Mouse (Mus musculus): ENCODE data around the gene Olfr1151. TPM values are rescaled to one million over a fixed set of nuclear protein-coding genes. Genes with fewer than 3 reads are reported as not detected.

Gene Olfr1151
- polyA plus RNA-seq (2012) = 0.02 TPM in 1 of 2 replicates, not detected in the other

- Histone ChIP-seq H3K4me1 (ENCODE audit: control insufficient read depth) (no peaks in the 10 kb centered on the region), H3K27me3 (ENCODE audit: control insufficient read depth) (no peaks in the 10 kb centered on the region), H3K9me3 (ENCODE audit: control insufficient read depth, low read length) (no peaks in the 10 kb centered on the region; the same call in 1 of the 2 replicates), H3K36me3 (ENCODE audit: control insufficient read depth) (no peaks in the 10 kb centered on the region), H3K4me3 (replicated peaks) (no peak within 1 kb of the TSS)
- TF ChIP-seq TAL1 (IDR thresholded peaks at IDR 0.05; ENCODE audit: low read length) (no peak), GATA1 (IDR thresholded peaks at IDR 0.05; ENCODE audit: low read length) (no peak)
Observed at GRCm38 (mm10) chr2:87855562-87855961, at the start of gene Olfr1151. Olfr1151 (plus strand) TSS chr2:87855862.

GRCm38 (mm10) chr2:87809522-87809921 lies 46.1 kb upstream of the Olfr1151 start, which contains the start of gene Olfr1145:
Olfr1145 (plus strand) TSS chr2:87809822.
- no peak for TF ChIP-seq TAL1 (IDR thresholded peaks at IDR 0.05; ENCODE audit: low read length)
- TF ChIP-seq GATA1 (IDR thresholded peaks at IDR 0.05; ENCODE audit: low read length) = no peak
- Histone ChIP-seq H3K27me3 (ENCODE audit: control insufficient read depth) (no peaks in the 10 kb centered on the region), H3K4me1 (ENCODE audit: control insufficient read depth) (no peaks in the 10 kb centered on the region), H3K36me3 (ENCODE audit: control insufficient read depth) (no peaks in the 10 kb centered on the region), H3K4me3 (replicated peaks) (no peak within 1 kb of the TSS), H3K9me3 (ENCODE audit: control insufficient read depth, low read length) (no peaks in the 10 kb centered on the region)

- Histone ChIP-seq H3K9me3 (ENCODE audit: control insufficient read depth, low read length) (no peaks in the 10 kb centered on the region), H3K4me1 (ENCODE audit: control insufficient read depth) (no peaks in the 10 kb centered on the region), H3K36me3 (ENCODE audit: control insufficient read depth) (no peaks in the 10 kb centered on the region), H3K4me3 (replicated peaks) (no peak within 1 kb of the TSS), H3K27me3 (ENCODE audit: control insufficient read depth) (no peaks in the 10 kb centered on the region)
- TF ChIP-seq TAL1 (IDR thresholded peaks at IDR 0.05; ENCODE audit: low read length) (no peak), GATA1 (IDR thresholded peaks at IDR 0.05; ENCODE audit: low read length) (no peak)
Observed at GRCm38 (mm10) chr2:87830233-87830632, 25.4 kb upstream of the Olfr1151 start, which contains the start of gene Olfr1148. Olfr1148 (plus strand) TSS chr2:87830533.

GRCm38 (mm10) chr2:87843693-87844092 lies 12.0 kb upstream of the Olfr1151 start, which contains the start of gene Olfr1150-ps1:
Olfr1150-ps1 (plus strand) TSS chr2:87843993.
- no peak within 1 kb of the TSS for H3K4me3 ChIP-seq (replicated peaks)
- no peaks in the 10 kb centered on the region for H3K36me3 ChIP-seq (ENCODE audit: control insufficient read depth)
- H3K4me1 ChIP-seq (ENCODE audit: control insufficient read depth) = no peaks in the 10 kb centered on the region
- no peak for TF ChIP-seq GATA1 (IDR thresholded peaks at IDR 0.05; ENCODE audit: low read length)
- TF ChIP-seq TAL1 (IDR thresholded peaks at IDR 0.05; ENCODE audit: low read length) = no peak
- no peaks in the 10 kb centered on the region for H3K27me3 ChIP-seq (ENCODE audit: control insufficient read depth)
- no peaks in the 10 kb centered on the region for H3K9me3 ChIP-seq (ENCODE audit: control insufficient read depth, low read length)

GRCm38 (mm10) chr2:87866192-87866591 lies 10.5 kb downstream of the Olfr1151 start, which contains the start of gene Olfr1152:
Olfr1152 (plus strand) TSS chr2:87866492.
- Histone ChIP-seq H3K4me1 (ENCODE audit: control insufficient read depth) (no peaks in the 10 kb centered on the region), H3K36me3 (ENCODE audit: control insufficient read depth) (no peaks in the 10 kb centered on the region), H3K9me3 (ENCODE audit: control insufficient read depth, low read length) (no peaks in the 10 kb centered on the region; the same call in 1 of the 2 replicates), H3K4me3 (replicated peaks) (no peak within 1 kb of the TSS), H3K27me3 (ENCODE audit: control insufficient read depth) (no peaks in the 10 kb centered on the region)
- TF ChIP-seq TAL1 (IDR thresholded peaks at IDR 0.05; ENCODE audit: low read length) = no peak
- no peak for TF ChIP-seq GATA1 (IDR thresholded peaks at IDR 0.05; ENCODE audit: low read length)

- H3K36me3 ChIP-seq (ENCODE audit: control insufficient read depth) = no peaks in the 10 kb centered on the region
- no peaks in the 10 kb centered on the region for H3K4me1 ChIP-seq (ENCODE audit: control insufficient read depth)
- no peaks in the 10 kb centered on the region for H3K27me3 ChIP-seq (ENCODE audit: control insufficient read depth)
- no peaks in the 10 kb centered on the region; the same call in 1 of the 2 replicates for H3K9me3 ChIP-seq (ENCODE audit: control insufficient read depth, low read length)
- no peak within 1 kb of the TSS for H3K4me3 ChIP-seq (replicated peaks)
- no peak for TF ChIP-seq TAL1 (IDR thresholded peaks at IDR 0.05; ENCODE audit: low read length)
- no peak for TF ChIP-seq GATA1 (IDR thresholded peaks at IDR 0.05; ENCODE audit: low read length)
Observed at GRCm38 (mm10) chr2:87894662-87895061, 39.0 kb downstream of the Olfr1151 start, which contains the start of gene Olfr1153. Olfr1153 (plus strand) TSS chr2:87894962.

- Histone ChIP-seq H3K36me3 (ENCODE audit: control insufficient read depth) (no peaks in the 10 kb centered on the region), H3K4me3 (replicated peaks) (no peak within 1 kb of the TSS), H3K4me1 (ENCODE audit: control insufficient read depth) (no peaks in the 10 kb centered on the region), H3K9me3 (ENCODE audit: control insufficient read depth, low read length) (no peaks in the 10 kb centered on the region), H3K27me3 (ENCODE audit: control insufficient read depth) (no peaks in the 10 kb centered on the region)
- TF ChIP-seq GATA1 (IDR thresholded peaks at IDR 0.05; ENCODE audit: low read length) (no peak), TAL1 (IDR thresholded peaks at IDR 0.05; ENCODE audit: low read length) (no peak)
Observed at GRCm38 (mm10) chr2:87905066-87905465, 49.4 kb downstream of the Olfr1151 start, which contains the start of gene Olfr1154. Olfr1154 (minus strand) TSS chr2:87905166.

Other genes with a start within 250 kb of the Olfr1151 start
- gene Olfr1130, start 249.7 kb upstream of the Olfr1151 start, polyA plus RNA-seq (2012) = not detected in 2 replicates
- gene Olfr1131, start 228.8 kb upstream of the Olfr1151 start, polyA plus RNA-seq (2012) = not detected in 2 replicates
- not detected in 2 replicates for gene Olfr1132, start 218.3 kb upstream of the Olfr1151 start, polyA plus RNA-seq (2012)
- not detected in 2 replicates for gene Olfr1133, start 208.5 kb upstream of the Olfr1151 start, polyA plus RNA-seq (2012)
- gene Olfr1134, start 197.4 kb upstream of the Olfr1151 start, polyA plus RNA-seq (2012) = not detected in 2 replicates
- not detected in 2 replicates for gene Olfr1135, start 182.2 kb upstream of the Olfr1151 start, polyA plus RNA-seq (2012)
- not detected in 2 replicates for gene Olfr1136, start 161.9 kb upstream of the Olfr1151 start, polyA plus RNA-seq (2012)
- not detected in 2 replicates for gene Olfr1137, start 142.7 kb upstream of the Olfr1151 start, polyA plus RNA-seq (2012)
- gene Olfr1138, start 115.9 kb upstream of the Olfr1151 start, polyA plus RNA-seq (2012) = not detected in 2 replicates
- not detected in 2 replicates for gene Olfr1140, start 112.1 kb upstream of the Olfr1151 start, polyA plus RNA-seq (2012)
- not detected in 2 replicates for gene Olfr1141, start 101.9 kb upstream of the Olfr1151 start, polyA plus RNA-seq (2012)
- not detected in 2 replicates for gene Olfr152, start 76.4 kb upstream of the Olfr1151 start, polyA plus RNA-seq (2012)
- not detected in 2 replicates for gene Olfr1143, start 55.3 kb upstream of the Olfr1151 start, polyA plus RNA-seq (2012)
- gene Olfr1145, start 46.0 kb upstream of the Olfr1151 start, polyA plus RNA-seq (2012) = not detected in 2 replicates
- not detected in 2 replicates for gene Olfr1148, start 25.3 kb upstream of the Olfr1151 start, polyA plus RNA-seq (2012)
- not detected in 2 replicates for gene Olfr1150-ps1, start 11.9 kb upstream of the Olfr1151 start, polyA plus RNA-seq (2012)
- not detected in 2 replicates for gene Olfr1152, start 10.6 kb downstream of the Olfr1151 start, polyA plus RNA-seq (2012)
- not detected in 2 replicates for gene Olfr1153, start 39.1 kb downstream of the Olfr1151 start, polyA plus RNA-seq (2012)
- 0.06 TPM in 1 of 2 replicates, not detected in the other for gene Olfr1154, start 49.3 kb downstream of the Olfr1151 start, polyA plus RNA-seq (2012)
- gene Olfr1155, start 89.3 kb downstream of the Olfr1151 start, polyA plus RNA-seq (2012) = not detected in 2 replicates
- gene Olfr1156, start 97.2 kb downstream of the Olfr1151 start, polyA plus RNA-seq (2012) = not detected in 2 replicates
- not detected in 2 replicates for gene Olfr1157, start 112.4 kb downstream of the Olfr1151 start, polyA plus RNA-seq (2012)
- not detected in 2 replicates for gene Olfr74, start 118.8 kb downstream of the Olfr1151 start, polyA plus RNA-seq (2012)
- not detected in 2 replicates for gene Olfr1158, start 134.3 kb downstream of the Olfr1151 start, polyA plus RNA-seq (2012)
- gene Olfr1160, start 152.4 kb downstream of the Olfr1151 start, polyA plus RNA-seq (2012) = not detected in 2 replicates
- gene Olfr1161, start 166.9 kb downstream of the Olfr1151 start, polyA plus RNA-seq (2012) = not detected in 2 replicates
- gene Olfr73, start 181.8 kb downstream of the Olfr1151 start, polyA plus RNA-seq (2012) = not detected in 2 replicates
- not detected in 2 replicates for gene Olfr1162, start 195.3 kb downstream of the Olfr1151 start, polyA plus RNA-seq (2012)
- gene Olfr1163, start 216.0 kb downstream of the Olfr1151 start, polyA plus RNA-seq (2012) = not detected in 2 replicates
- gene Olfr1164, start 238.1 kb downstream of the Olfr1151 start, polyA plus RNA-seq (2012) = not detected in 2 replicates